Mouse (Mus musculus): Measurements from ENCODE around the gene Allc. TPM values are rescaled to one million over a fixed set of nuclear protein-coding genes. Genes with fewer than 3 reads are reported as not detected.

The Allc gene
- polyA plus RNA-seq, 1 experiment from 2014 or later: not detected

- Histone ChIP-seq H3K36me3 (ENCODE audit: control insufficient read depth, insufficient read depth, low read length) (no peaks in the 10 kb centered on the region), H3K27me3 (ENCODE audit: control insufficient read depth, insufficient read depth, low read length) (no peaks in the 10 kb centered on the region), H3K4me1 (ENCODE audit: control insufficient read depth, insufficient read depth, low read length) (no peaks in the 10 kb centered on the region)
Measured at GRCm38 (mm10) chr12:28596851-28597250, 14.5 kb upstream of the Allc start.

GRCm38 (mm10) chr12:28590428-28590827 lies 8.1 kb upstream of the Allc start:
- 47% methylated on average over 13 of the region's 13 CpGs for WGBS
- ATAC-seq (ENCODE audit: insufficient number of reproducible peaks, insufficient read depth, low FRiP score, low read depth): no peak
- no peak overlapping the region for H3K4me2 ChIP-seq (replicated peaks; ENCODE audit: low read depth, low read length)
- H3K9ac ChIP-seq (replicated peaks; ENCODE audit: low read depth, low read length): no peak overlapping the region
- H3K27me3 ChIP-seq (ENCODE audit: control insufficient read depth, insufficient read depth, low read length): no peaks in the 10 kb centered on the region
- no peak overlapping the region for H3K4me3 ChIP-seq (ENCODE audit: low read depth, low read length)
- H3K9me3 ChIP-seq (ENCODE audit: control insufficient read depth, low read depth, low read length): no peaks in the 10 kb centered on the region
- no peak overlapping the region for H3K27ac ChIP-seq (ENCODE audit: low read length)
- H3K36me3 ChIP-seq (ENCODE audit: control insufficient read depth, insufficient read depth, low read length): no peaks in the 10 kb centered on the region
- 0 out of 2 replicates have a peak, but pooled peaks cover 3% of the 10 kb centered on the region for H3K4me1 ChIP-seq (ENCODE audit: control insufficient read depth, insufficient read depth, low read length)

More at GRCm38 (mm10) chr12:28596851-28597250, 14.5 kb upstream of the Allc start:
- ATAC-seq (ENCODE audit: insufficient number of reproducible peaks, insufficient read depth, low FRiP score, low read depth): no peak
- Histone ChIP-seq H3K4me3 (ENCODE audit: low read depth, low read length) (no peak overlapping the region), H3K9ac (replicated peaks; ENCODE audit: low read depth, low read length) (no peak overlapping the region), H3K4me2 (replicated peaks; ENCODE audit: low read depth, low read length) (no peak overlapping the region), H3K9me3 (ENCODE audit: control insufficient read depth, low read depth, low read length) (no peaks in the 10 kb centered on the region), H3K27ac (ENCODE audit: low read length) (no peak overlapping the region)

DNA sequence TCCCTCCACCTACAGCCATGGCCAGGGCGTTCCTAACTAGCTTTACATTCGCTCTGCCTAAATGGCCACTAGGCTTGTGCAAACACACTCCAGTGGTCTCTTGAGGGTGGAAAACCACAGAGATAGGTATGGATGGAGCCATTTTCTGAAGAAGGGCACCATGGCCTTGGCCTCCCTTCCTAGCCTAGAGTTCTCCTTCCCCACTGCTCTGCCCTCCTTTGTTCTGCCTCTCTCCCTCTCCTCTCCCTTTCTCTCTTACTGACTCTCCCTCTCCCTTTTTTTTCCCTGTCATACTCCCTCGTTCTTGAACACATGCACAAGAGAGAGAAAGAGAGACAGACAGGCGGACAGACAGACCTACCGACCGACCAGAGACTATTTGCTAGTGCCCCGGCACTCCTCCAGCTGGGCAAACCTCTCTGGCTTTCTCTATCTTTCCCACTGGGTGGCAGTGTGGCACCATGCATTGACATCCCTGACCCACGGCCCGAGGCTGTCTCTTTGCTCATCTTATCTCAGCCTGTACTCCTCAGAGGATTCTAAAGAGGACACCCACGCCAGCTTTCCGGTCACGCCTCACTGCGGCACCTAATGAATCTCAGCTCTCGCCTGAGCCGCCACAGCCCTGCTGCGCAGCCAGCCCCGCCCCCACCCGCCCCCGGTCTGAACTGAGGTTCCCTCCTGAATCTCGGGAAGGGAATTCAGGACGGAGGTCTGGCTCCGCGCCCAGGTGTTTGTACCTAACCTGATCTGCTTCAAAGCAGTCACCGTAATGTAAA lies 7.0 kb upstream of the Allc start:
- Histone ChIP-seq H3K4me1 (ENCODE audit: control insufficient read depth, insufficient read depth, low read length) (0 out of 2 replicates have a peak, but pooled peaks cover 3% of the 10 kb centered on the region), H3K27me3 (ENCODE audit: control insufficient read depth, insufficient read depth, low read length) (no peaks in the 10 kb centered on the region), H3K4me2 (replicated peaks; ENCODE audit: low read depth, low read length) (peak overlapping the region; percentile 75), H3K9ac (replicated peaks; ENCODE audit: low read depth, low read length) (0 out of 2 replicates have a peak overlapping the region, but pooled peaks have one; percentile 25), H3K27ac (ENCODE audit: low read length) (no peak overlapping the region), H3K36me3 (ENCODE audit: control insufficient read depth, insufficient read depth, low read length) (no peaks in the 10 kb centered on the region), H3K9me3 (ENCODE audit: control insufficient read depth, low read depth, low read length) (no peaks in the 10 kb centered on the region), H3K4me3 (ENCODE audit: low read depth, low read length) (peak overlapping the region; percentile 29)
- 8% methylated on average over 24 of the region's 24 CpGs for WGBS
- peak; percentile 83; the same call in 1 of the 2 replicates for ATAC-seq (ENCODE audit: insufficient number of reproducible peaks, insufficient read depth, low FRiP score, low read depth)

GRCm38 (mm10) chr12:28587949-28588348 lies 5.6 kb upstream of the Allc start:
- Histone ChIP-seq H3K4me2 (replicated peaks; ENCODE audit: low read depth, low read length) (no peak overlapping the region), H3K27ac (ENCODE audit: low read length) (no peak overlapping the region), H3K9ac (replicated peaks; ENCODE audit: low read depth, low read length) (no peak overlapping the region), H3K27me3 (ENCODE audit: control insufficient read depth, insufficient read depth, low read length) (no peaks in the 10 kb centered on the region), H3K36me3 (ENCODE audit: control insufficient read depth, insufficient read depth, low read length) (no peaks in the 10 kb centered on the region), H3K4me1 (ENCODE audit: control insufficient read depth, insufficient read depth, low read length) (0 out of 2 replicates have a peak, but pooled peaks cover 3% of the 10 kb centered on the region), H3K4me3 (ENCODE audit: low read depth, low read length) (no peak overlapping the region), H3K9me3 (ENCODE audit: control insufficient read depth, low read depth, low read length) (no peaks in the 10 kb centered on the region)
- no peak for ATAC-seq (ENCODE audit: insufficient number of reproducible peaks, insufficient read depth, low FRiP score, low read depth)
- 80% methylated on average over 6 of the region's 6 CpGs for WGBS

DNA sequence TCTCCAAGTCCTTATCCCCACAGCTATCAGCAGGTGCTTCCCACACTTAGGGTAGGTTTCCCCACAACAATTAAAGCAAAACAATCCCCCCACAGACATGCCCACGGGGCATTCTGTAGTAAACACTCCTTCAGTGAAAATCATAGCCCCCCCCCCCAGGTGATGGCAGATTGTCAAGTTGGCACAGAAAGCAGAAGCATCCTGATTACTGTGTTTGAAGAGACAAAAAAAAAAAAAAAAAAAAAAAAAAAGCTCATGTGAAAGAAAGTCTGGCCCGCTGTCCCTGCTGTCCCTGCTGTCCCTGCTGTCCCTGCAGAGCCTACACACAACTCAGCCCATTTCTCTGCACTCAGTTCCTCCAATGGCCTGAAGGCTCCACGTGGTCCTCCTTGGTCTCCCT lies 1.7 kb upstream of the Allc start:
- 59% methylated on average over 3 of the region's 3 CpGs for WGBS
- Histone ChIP-seq H3K9ac (replicated peaks; ENCODE audit: low read depth, low read length) (no peak overlapping the region), H3K27ac (ENCODE audit: low read length) (no peak overlapping the region), H3K27me3 (ENCODE audit: control insufficient read depth, insufficient read depth, low read length) (no peaks in the 10 kb centered on the region), H3K9me3 (ENCODE audit: control insufficient read depth, low read depth, low read length) (no peaks in the 10 kb centered on the region), H3K4me1 (ENCODE audit: control insufficient read depth, insufficient read depth, low read length) (no peaks in the 10 kb centered on the region), H3K4me3 (ENCODE audit: low read depth, low read length) (no peak overlapping the region), H3K4me2 (replicated peaks; ENCODE audit: low read depth, low read length) (no peak overlapping the region), H3K36me3 (ENCODE audit: control insufficient read depth, insufficient read depth, low read length) (no peaks in the 10 kb centered on the region)
- ATAC-seq (ENCODE audit: insufficient number of reproducible peaks, insufficient read depth, low FRiP score, low read depth): no peak

GRCm38 (mm10) chr12:28579132-28579531 lies 3.2 kb downstream of the Allc start:
- no peaks in the 10 kb centered on the region for H3K36me3 ChIP-seq (ENCODE audit: control insufficient read depth, insufficient read depth, low read length)
- H3K4me2 ChIP-seq (replicated peaks; ENCODE audit: low read depth, low read length): no peak overlapping the region
- H3K9ac ChIP-seq (replicated peaks; ENCODE audit: low read depth, low read length): no peak overlapping the region
- H3K27ac ChIP-seq (ENCODE audit: low read length): no peak overlapping the region
- no peaks in the 10 kb centered on the region for H3K4me1 ChIP-seq (ENCODE audit: control insufficient read depth, insufficient read depth, low read length)
- WGBS: 35% methylated on average over 4 of the region's 4 CpGs
- H3K9me3 ChIP-seq (ENCODE audit: control insufficient read depth, low read depth, low read length): no peaks in the 10 kb centered on the region
- no peaks in the 10 kb centered on the region for H3K27me3 ChIP-seq (ENCODE audit: control insufficient read depth, insufficient read depth, low read length)
- no peak for ATAC-seq (ENCODE audit: insufficient number of reproducible peaks, insufficient read depth, low FRiP score, low read depth)
- H3K4me3 ChIP-seq (ENCODE audit: low read depth, low read length): no peak overlapping the region

DNA sequence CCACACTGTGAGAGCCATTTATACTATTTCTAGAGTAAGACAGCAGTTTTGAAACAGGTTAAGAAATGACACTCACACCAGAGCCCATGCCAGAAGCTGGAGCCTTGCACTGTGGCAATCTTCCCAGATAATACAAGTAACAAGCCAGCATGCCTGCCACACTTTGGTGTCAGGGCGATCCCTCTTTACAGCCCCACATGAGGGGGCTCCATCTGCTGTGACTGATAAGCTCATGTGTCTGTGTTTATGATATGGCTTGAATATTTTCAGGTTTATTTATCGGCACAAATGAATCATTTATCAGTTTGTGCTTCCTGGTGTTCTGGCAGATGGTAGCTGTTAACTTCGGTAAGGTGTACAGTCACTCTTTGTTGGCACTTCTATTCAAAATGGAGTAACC lies 4.2 kb downstream of the Allc start:
- no peak overlapping the region for H3K4me2 ChIP-seq (replicated peaks; ENCODE audit: low read depth, low read length)
- ATAC-seq (ENCODE audit: insufficient number of reproducible peaks, insufficient read depth, low FRiP score, low read depth): no peak
- H3K4me1 ChIP-seq (ENCODE audit: control insufficient read depth, insufficient read depth, low read length): no peaks in the 10 kb centered on the region
- H3K4me3 ChIP-seq (ENCODE audit: low read depth, low read length): no peak overlapping the region
- no peak overlapping the region for H3K9ac ChIP-seq (replicated peaks; ENCODE audit: low read depth, low read length)
- no peaks in the 10 kb centered on the region for H3K27me3 ChIP-seq (ENCODE audit: control insufficient read depth, insufficient read depth, low read length)
- H3K9me3 ChIP-seq (ENCODE audit: control insufficient read depth, low read depth, low read length): no peaks in the 10 kb centered on the region
- 83% methylated on average over 3 of the region's 3 CpGs for WGBS
- H3K36me3 ChIP-seq (ENCODE audit: control insufficient read depth, insufficient read depth, low read length): no peaks in the 10 kb centered on the region
- no peak overlapping the region for H3K27ac ChIP-seq (ENCODE audit: low read length)

- Histone ChIP-seq H3K27ac (ENCODE audit: low read length) (no peak overlapping the region), H3K27me3 (ENCODE audit: control insufficient read depth, insufficient read depth, low read length) (no peaks in the 10 kb centered on the region), H3K9ac (replicated peaks; ENCODE audit: low read depth, low read length) (no peak overlapping the region), H3K36me3 (ENCODE audit: control insufficient read depth, insufficient read depth, low read length) (no peaks in the 10 kb centered on the region), H3K9me3 (ENCODE audit: control insufficient read depth, low read depth, low read length) (no peaks in the 10 kb centered on the region), H3K4me1 (ENCODE audit: control insufficient read depth, insufficient read depth, low read length) (no peaks in the 10 kb centered on the region), H3K4me3 (ENCODE audit: low read depth, low read length) (no peak overlapping the region), H3K4me2 (replicated peaks; ENCODE audit: low read depth, low read length) (no peak overlapping the region)
- ATAC-seq (ENCODE audit: insufficient number of reproducible peaks, insufficient read depth, low FRiP score, low read depth): no peak
- 77% methylated on average over 6 of the region's 6 CpGs for WGBS
Measured at GRCm38 (mm10) chr12:28575366-28576070, 6.8 kb downstream of the Allc start.
